Mouse (Mus musculus): ENCODE data around the gene Dgcr6.

GRCm38 (mm10) chr16:18059243-18059642, 6.6 kb downstream of the Dgcr6 start:
- TF ChIP-seq CTCF (IDR thresholded peaks at IDR 0.05; ENCODE audit: low read depth): no peak
- no peak for TF ChIP-seq EP300 (optimal IDR thresholded peaks at IDR 0.05)
